Mouse (Mus musculus): ENCODE measurements around the gene Tnk1. TPM values are rescaled to one million over a fixed set of nuclear protein-coding genes. Genes with fewer than 3 reads are reported as not detected.
"Not testable (repeated sequence)": the region's sequence is repeated elsewhere in the genome, so short reads cannot be mapped to it uniquely, and the experiment has no call there.

Tnk1 gene
- polyA plus RNA-seq, 1 experiment from 2014 or later, result 0.32 TPM

- Histone ChIP-seq H3K9me3 (replicated peaks; ENCODE audit: control insufficient read depth, low read length) (no peaks in the 10 kb centered on the region), H3K9ac (ENCODE audit: low read length) (no peak overlapping the region), H3K36me3 (ENCODE audit: control insufficient read depth, insufficient read depth, low read length) (no peaks in the 10 kb centered on the region), H3K4me1 (ENCODE audit: control insufficient read depth, insufficient read depth, low read length) (no peaks in the 10 kb centered on the region), H3K4me3 (ENCODE audit: low read depth, low read length) (no peak overlapping the region), H3K27ac (ENCODE audit: low read depth, low read length) (no peak overlapping the region), H3K27me3 (replicated peaks; ENCODE audit: control insufficient read depth, insufficient read depth, low read length) (no peaks in the 10 kb centered on the region), H3K4me2 (ENCODE audit: low read length) (no peak overlapping the region)
- WGBS, result 89% methylated on average over 7 of the region's 7 CpGs
- DNase-seq (ENCODE audit: low spot score) (no peak), ATAC-seq (no peak)
Observed at GRCm38 (mm10) chr11:69871822-69872221, 13.3 kb upstream of the Tnk1 start.

GRCm38 (mm10) chr11:69870289-69871069, 11.9 kb upstream of the Tnk1 start:
- Histone ChIP-seq H3K27me3 (replicated peaks; ENCODE audit: control insufficient read depth, insufficient read depth, low read length) (no peaks in the 10 kb centered on the region), H3K36me3 (ENCODE audit: control insufficient read depth, insufficient read depth, low read length) (no peaks in the 10 kb centered on the region), H3K4me3 (ENCODE audit: low read depth, low read length) (no peak overlapping the region), H3K4me2 (ENCODE audit: low read length) (no peak overlapping the region), H3K4me1 (ENCODE audit: control insufficient read depth, insufficient read depth, low read length) (no peaks in the 10 kb centered on the region), H3K27ac (ENCODE audit: low read depth, low read length) (no peak overlapping the region), H3K9me3 (replicated peaks; ENCODE audit: control insufficient read depth, low read length) (no peaks in the 10 kb centered on the region), H3K9ac (ENCODE audit: low read length) (no peak overlapping the region)
- no peak for DNase-seq (ENCODE audit: low spot score)
- 91% methylated on average over 2 of the region's 2 CpGs for WGBS
- no peak for ATAC-seq

GRCm38 (mm10) chr11:69867335-69867734, 8.8 kb upstream of the Tnk1 start:
- Histone ChIP-seq H3K36me3 (ENCODE audit: control insufficient read depth, insufficient read depth, low read length) (no peaks in the 10 kb centered on the region), H3K4me2 (ENCODE audit: low read length) (no peak overlapping the region), H3K4me3 (ENCODE audit: low read depth, low read length) (no peak overlapping the region), H3K27ac (ENCODE audit: low read depth, low read length) (no peak overlapping the region), H3K9me3 (replicated peaks; ENCODE audit: control insufficient read depth, low read length) (no peaks in the 10 kb centered on the region), H3K9ac (ENCODE audit: low read length) (no peak overlapping the region), H3K27me3 (replicated peaks; ENCODE audit: control insufficient read depth, insufficient read depth, low read length) (no peaks in the 10 kb centered on the region), H3K4me1 (ENCODE audit: control insufficient read depth, insufficient read depth, low read length) (no peaks in the 10 kb centered on the region)
- WGBS, result 66% methylated on average over 9 of the region's 9 CpGs
- DNase-seq (ENCODE audit: low spot score) (no peak), ATAC-seq (no peak)

- WGBS, result 86% methylated on average over 9 of the region's 9 CpGs
- H3K4me2 ChIP-seq (ENCODE audit: low read length), result no peak overlapping the region
- no peak for DNase-seq (ENCODE audit: low spot score)
- H3K9me3 ChIP-seq (replicated peaks; ENCODE audit: control insufficient read depth, low read length), result no peaks in the 10 kb centered on the region
- H3K36me3 ChIP-seq (ENCODE audit: control insufficient read depth, insufficient read depth, low read length), result no peaks in the 10 kb centered on the region
- no peaks in the 10 kb centered on the region for H3K27me3 ChIP-seq (replicated peaks; ENCODE audit: control insufficient read depth, insufficient read depth, low read length)
- no peak overlapping the region for H3K27ac ChIP-seq (ENCODE audit: low read depth, low read length)
- no peak overlapping the region for H3K9ac ChIP-seq (ENCODE audit: low read length)
- no peaks in the 10 kb centered on the region for H3K4me1 ChIP-seq (ENCODE audit: control insufficient read depth, insufficient read depth, low read length)
- no peak overlapping the region for H3K4me3 ChIP-seq (ENCODE audit: low read depth, low read length)
- ATAC-seq, result no peak
Observed at GRCm38 (mm10) chr11:69865561-69865960, 7.0 kb upstream of the Tnk1 start.

GRCm38 (mm10) chr11:69864138-69864860, 5.8 kb upstream of the Tnk1 start:
- Histone ChIP-seq H3K27me3 (replicated peaks; ENCODE audit: control insufficient read depth, insufficient read depth, low read length) (no peaks in the 10 kb centered on the region), H3K4me3 (ENCODE audit: low read depth, low read length) (no peak overlapping the region), H3K36me3 (ENCODE audit: control insufficient read depth, insufficient read depth, low read length) (no peaks in the 10 kb centered on the region), H3K4me1 (ENCODE audit: control insufficient read depth, insufficient read depth, low read length) (no peaks in the 10 kb centered on the region), H3K27ac (ENCODE audit: low read depth, low read length) (no peak overlapping the region), H3K9me3 (replicated peaks; ENCODE audit: control insufficient read depth, low read length) (no peaks in the 10 kb centered on the region), H3K4me2 (ENCODE audit: low read length) (no peak overlapping the region), H3K9ac (ENCODE audit: low read length) (no peak overlapping the region)
- ATAC-seq, result no peak
- DNase-seq (ENCODE audit: low spot score), result no peak
- WGBS, result 47% methylated on average over 8 of the region's 8 CpGs

- H3K9me3 ChIP-seq (replicated peaks; ENCODE audit: control insufficient read depth, low read length); H3K27ac ChIP-seq (ENCODE audit: low read depth, low read length); H3K9ac ChIP-seq (ENCODE audit: low read length); H3K4me2 ChIP-seq (ENCODE audit: low read length); H3K36me3 ChIP-seq (ENCODE audit: control insufficient read depth, insufficient read depth, low read length); ATAC-seq; H3K4me1 ChIP-seq (ENCODE audit: control insufficient read depth, insufficient read depth, low read length); H3K4me3 ChIP-seq (ENCODE audit: low read depth, low read length); DNase-seq (ENCODE audit: low spot score); H3K27me3 ChIP-seq (replicated peaks; ENCODE audit: control insufficient read depth, insufficient read depth, low read length): not testable (repeated sequence)
- 87% methylated on average over 3 of the region's 3 CpGs for WGBS
Observed at GRCm38 (mm10) chr11:69863729-69864128, 5.2 kb upstream of the Tnk1 start.

- 23% methylated on average over 16 of the region's 16 CpGs for WGBS
- H3K36me3 ChIP-seq (ENCODE audit: control insufficient read depth, insufficient read depth, low read length), result peaks cover 26% of the 10 kb centered on the region
- H3K4me2 ChIP-seq (ENCODE audit: low read length), result no peak overlapping the region
- H3K4me1 ChIP-seq (ENCODE audit: control insufficient read depth, insufficient read depth, low read length), result no peaks in the 10 kb centered on the region; the same call in 1 of the 2 replicates
- H3K9ac ChIP-seq (ENCODE audit: low read length), result no peak overlapping the region
- peaks cover 9% of the 10 kb centered on the region; the same call in 1 of the 2 replicates for H3K27me3 ChIP-seq (replicated peaks; ENCODE audit: control insufficient read depth, insufficient read depth, low read length)
- no peak overlapping the region for H3K4me3 ChIP-seq (ENCODE audit: low read depth, low read length)
- no peak overlapping the region for H3K27ac ChIP-seq (ENCODE audit: low read depth, low read length)
- ATAC-seq, result peak; percentile 57
- DNase-seq (ENCODE audit: low spot score), result peak; percentile 39
- no peaks in the 10 kb centered on the region for H3K9me3 ChIP-seq (replicated peaks; ENCODE audit: control insufficient read depth, low read length)
Observed at GRCm38 (mm10) chr11:69855347-69855746, 3.2 kb downstream of the Tnk1 start.

GRCm38 (mm10) chr11:69854680-69855079, 3.9 kb downstream of the Tnk1 start:
- Histone ChIP-seq H3K36me3 (ENCODE audit: control insufficient read depth, insufficient read depth, low read length) (peaks cover 32% of the 10 kb centered on the region), H3K9me3 (replicated peaks; ENCODE audit: control insufficient read depth, low read length) (no peaks in the 10 kb centered on the region), H3K27ac (ENCODE audit: low read depth, low read length) (no peak overlapping the region), H3K27me3 (replicated peaks; ENCODE audit: control insufficient read depth, insufficient read depth, low read length) (peaks cover 9% of the 10 kb centered on the region; the same call in 1 of the 2 replicates), H3K4me3 (ENCODE audit: low read depth, low read length) (no peak overlapping the region), H3K4me1 (ENCODE audit: control insufficient read depth, insufficient read depth, low read length) (no peaks in the 10 kb centered on the region; the same call in 1 of the 2 replicates), H3K4me2 (ENCODE audit: low read length) (no peak overlapping the region), H3K9ac (ENCODE audit: low read length) (no peak overlapping the region)
- ATAC-seq (no peak), DNase-seq (ENCODE audit: low spot score) (no peak)
- WGBS, result 90% methylated on average over 10 of the region's 10 CpGs

- H3K4me2 ChIP-seq (ENCODE audit: low read length), result no peak overlapping the region
- ATAC-seq, result no peak
- no peaks in the 10 kb centered on the region for H3K9me3 ChIP-seq (replicated peaks; ENCODE audit: control insufficient read depth, low read length)
- H3K9ac ChIP-seq (ENCODE audit: low read length), result no peak overlapping the region
- no peaks in the 10 kb centered on the region; the same call in 1 of the 2 replicates for H3K4me1 ChIP-seq (ENCODE audit: control insufficient read depth, insufficient read depth, low read length)
- peaks cover 39% of the 10 kb centered on the region for H3K36me3 ChIP-seq (ENCODE audit: control insufficient read depth, insufficient read depth, low read length)
- H3K4me3 ChIP-seq (ENCODE audit: low read depth, low read length), result no peak overlapping the region
- WGBS, result 80% methylated on average over 7 of the region's 7 CpGs
- no peak for DNase-seq (ENCODE audit: low spot score)
- no peak overlapping the region for H3K27ac ChIP-seq (ENCODE audit: low read depth, low read length)
- H3K27me3 ChIP-seq (replicated peaks; ENCODE audit: control insufficient read depth, insufficient read depth, low read length), result peaks cover 9% of the 10 kb centered on the region; the same call in 1 of the 2 replicates
Observed at GRCm38 (mm10) chr11:69853994-69854393, 4.5 kb downstream of the Tnk1 start.

All from forebrain, embryonic 14.5 days (tissue).